Mouse (Mus musculus) B cell, adult (primary cell): ENCODE results near the gene Chac1. TPM values are rescaled to one million over a fixed set of nuclear protein-coding genes. Genes with fewer than 3 reads are reported as not detected.

Source experiments
- total RNA-seq: library from RNA; stranded (reverse); gene quantifications from 4 replicates; pipeline ENCODE4 v1.2.4, GENCODE M21; 2023; ENCODE audit not compliant: inconsistent age

Gene Chac1
- 0.54 to 1.1 TPM (median 0.83 TPM) in 4 replicates for total RNA-seq

GRCm38 (mm10) chr2:119350555-119351486 is at the start of gene Chac1:
TSS of gene Chac1 (plus strand) at chr2:119351229.

GRCm38 (mm10) chr2:119325568-119326143 is 25.4 kb upstream of the Chac1 start, which contains the start of gene Dll4:
TSS of gene Dll4 (plus strand) at chr2:119325784.

Other genes starting within 250 kb of the Chac1 start
- 1.8 to 4.5 TPM (median 3.7 TPM) in 4 replicates for gene Rad51, start 238.4 kb upstream of the Chac1 start, total RNA-seq
- 29.7 to 39.8 TPM (median 34.3 TPM) in 4 replicates for gene Rmdn3, start 194.2 kb upstream of the Chac1 start, total RNA-seq
- gene Gchfr, start 183.5 kb upstream of the Chac1 start, total RNA-seq: not detected in 4 replicates
- gene Gm14137, start 176.7 kb upstream of the Chac1 start, total RNA-seq: 10.0 to 12.9 TPM (median 10.9 TPM) in 4 replicates
- gene Zfyve19, start 142.6 kb upstream of the Chac1 start, total RNA-seq: 30.9 to 40.9 TPM (median 35.2 TPM) in 4 replicates
- gene Dnajc17, start 142.4 kb upstream of the Chac1 start, total RNA-seq: 15.9 to 19.5 TPM (median 18.5 TPM) in 4 replicates
- gene Ppp1r14d, start 121.3 kb upstream of the Chac1 start, total RNA-seq: not detected in 4 replicates
- 0.45 to 0.60 TPM in 2 of 4 replicates, not detected in the others for gene Spint1, start 113.9 kb upstream of the Chac1 start, total RNA-seq
- not detected in 4 replicates for gene Rhov, start 80.0 kb upstream of the Chac1 start, total RNA-seq
- 90.9 to 99.3 TPM (median 94.4 TPM) in 4 replicates for gene Vps18, start 62.5 kb upstream of the Chac1 start, total RNA-seq
- 0.54 to 0.96 TPM (median 0.76 TPM) in 4 replicates for gene Dll4, start 25.4 kb upstream of the Chac1 start, total RNA-seq
- gene Ino80, start 126.5 kb downstream of the Chac1 start, total RNA-seq: 38.9 to 47.4 TPM (median 42.3 TPM) in 4 replicates
- 0.10 to 0.36 TPM (median 0.10 TPM) in 3 of 4 replicates, not detected in the other for gene Exd1, start 196.4 kb downstream of the Chac1 start, total RNA-seq
- 69.0 to 78.1 TPM (median 70.2 TPM) in 4 replicates for gene Chp1, start 196.5 kb downstream of the Chac1 start, total RNA-seq